Mouse (Mus musculus) lung, embryonic 16.5 days (tissue): ENCODE results near the gene Large1. TPM values are rescaled to one million over a fixed set of nuclear protein-coding genes. Genes with fewer than 3 reads are reported as not detected.

Source experiments
- ATAC-seq: fragments of 200-750 bp; cut with Nextera tagmentation; 2 replicates; pipeline ENCODE4 v1.8.0; 2017; ENCODE audit warnings: low read depth, mild to moderate bottlenecking, moderate library complexity
- H3K27ac ChIP-seq: fragments of 300-500 bp; sonication (generic); 2 replicates; pipeline ENCODE4 v1.5.1; 2014; ENCODE audit warnings: mild to moderate bottlenecking, control low read depth, low read length
- H3K27me3 ChIP-seq: fragments of 300-500 bp; sonication (generic); 2 replicates; pipeline ENCODE4 v1.6.1; 2014; ENCODE audit warnings: low read depth, low read length, mixed read lengths; ENCODE audit not compliant: control insufficient read depth, insufficient read depth
- H3K36me3 ChIP-seq: fragments of 300-500 bp; sonication (generic); 2 replicates; pipeline ENCODE4 v1.6.1; 2014; ENCODE audit warnings: low read length; ENCODE audit not compliant: control insufficient read depth, insufficient read depth
- H3K4me1 ChIP-seq: fragments of 300-500 bp; sonication (generic); replicated peaks from 2 replicates; pipeline ENCODE4 v1.6.1; 2014; ENCODE audit warnings: low read length, mixed read lengths; ENCODE audit not compliant: control insufficient read depth, insufficient read depth
- H3K4me2 ChIP-seq: fragments of 300-500 bp; sonication (generic); 2 replicates; pipeline ENCODE4 v1.6.1; 2014; ENCODE audit warnings: low read depth, low read length, control low read depth
- H3K4me3 ChIP-seq: fragments of 300-500 bp; sonication (generic); 2 replicates; pipeline ENCODE4 v1.5.1; 2014; ENCODE audit warnings: mild to moderate bottlenecking, low read length, control low read depth
- H3K9ac ChIP-seq: fragments of 300-500 bp; sonication (generic); 2 replicates; pipeline ENCODE4 v1.6.1; 2014; ENCODE audit warnings: low read length, control low read depth
- H3K9me3 ChIP-seq: fragments of 300-500 bp; sonication (generic); 2 replicates; pipeline ENCODE4 v1.6.1; 2016; ENCODE audit warnings: low read length; ENCODE audit not compliant: control insufficient read depth
- WGBS: fragments of 180-500 bp; shearing (Covaris S2); extraction: QIAGEN DNeasy Blood & Tissue Kit; methylation state at CpG from one replicate; pipeline ENCODE4 v1.1.7; 2014; 5-methylcytosine and 5-hydroxymethylcytosine counted together
- polyA plus RNA-seq: library from polyadenylated mRNA; unstranded; fragments of >200 nt; fragmentation: Nextera tagmentation; extraction: Ambion mirVana; gene quantifications from 2 replicates; pipeline ENCODE4 v1.2.1, GENCODE M21; 2015

The Large1 gene
- polyA plus RNA-seq, 1 experiment from 2014 or later, result 5.1 TPM

DNA sequence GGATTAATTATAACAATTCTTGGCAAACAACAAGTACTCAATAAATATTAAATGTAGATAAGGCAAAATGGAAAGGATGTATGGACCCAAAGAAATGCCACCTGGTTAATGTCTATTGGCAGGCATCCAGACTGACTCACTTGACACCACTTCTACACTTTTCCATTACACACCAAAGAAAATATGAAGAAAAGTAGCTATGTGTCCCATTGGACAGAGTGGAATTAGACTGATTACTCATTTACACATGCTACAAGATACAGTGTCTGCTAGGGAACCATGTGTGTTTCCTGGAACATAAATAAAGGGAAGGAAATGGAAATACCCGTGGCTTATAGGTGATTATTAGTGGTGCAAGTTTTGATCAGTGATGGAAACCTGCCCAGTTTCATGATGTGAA, 521.0 kb downstream of the Large1 start:
- Histone ChIP-seq H3K4me1 (no peaks in the 10 kb centered on the region), H3K9ac (no peak overlapping the region), H3K9me3 (no peaks in the 10 kb centered on the region), H3K4me2 (no peak overlapping the region), H3K27me3 (no peaks in the 10 kb centered on the region), H3K27ac (no peak overlapping the region), H3K4me3 (no peak overlapping the region), H3K36me3 (no peaks in the 10 kb centered on the region)
- 43% methylated on average over 1 of the region's 1 CpGs for WGBS
- peak; percentile 54 for ATAC-seq

- Histone ChIP-seq H3K4me2 (no peak overlapping the region), H3K4me3 (no peak overlapping the region), H3K27me3 (no peaks in the 10 kb centered on the region), H3K4me1 (no peaks in the 10 kb centered on the region), H3K27ac (no peak overlapping the region), H3K9me3 (no peaks in the 10 kb centered on the region), H3K9ac (no peak overlapping the region), H3K36me3 (no peaks in the 10 kb centered on the region; the same call in none of the 2 replicates)
- 84% methylated on average over 5 of the region's 5 CpGs for WGBS
- ATAC-seq, result no peak
Observed at GRCm38 (mm10) chr8:72817655-72818349, 535.5 kb downstream of the Large1 start.

DNA sequence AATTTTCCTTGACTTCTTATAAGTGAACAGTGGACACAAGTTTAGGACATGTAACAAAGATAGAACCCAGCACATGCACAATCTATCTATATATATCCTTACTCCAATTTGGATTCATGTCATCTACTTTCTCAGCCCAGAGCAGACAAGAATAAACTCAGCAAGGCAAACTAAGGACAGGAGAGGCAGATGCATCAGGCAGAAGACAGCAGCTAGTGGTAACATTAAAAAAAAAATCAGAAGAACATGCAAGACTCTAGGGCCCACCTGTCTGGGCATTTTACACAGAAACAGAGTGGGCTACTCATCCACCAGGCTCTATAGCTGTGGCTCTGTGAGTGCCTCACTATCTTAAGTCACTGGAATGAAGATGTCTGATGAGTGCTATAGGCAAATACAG, 536.7 kb downstream of the Large1 start:
- no peak overlapping the region for H3K9ac ChIP-seq
- no peak overlapping the region for H3K27ac ChIP-seq
- H3K27me3 ChIP-seq, result no peaks in the 10 kb centered on the region
- no peaks in the 10 kb centered on the region for H3K9me3 ChIP-seq
- no peaks in the 10 kb centered on the region; the same call in none of the 2 replicates for H3K36me3 ChIP-seq
- no peak for ATAC-seq
- no peaks in the 10 kb centered on the region for H3K4me1 ChIP-seq
- H3K4me3 ChIP-seq, result no peak overlapping the region
- no peak overlapping the region for H3K4me2 ChIP-seq

DNA sequence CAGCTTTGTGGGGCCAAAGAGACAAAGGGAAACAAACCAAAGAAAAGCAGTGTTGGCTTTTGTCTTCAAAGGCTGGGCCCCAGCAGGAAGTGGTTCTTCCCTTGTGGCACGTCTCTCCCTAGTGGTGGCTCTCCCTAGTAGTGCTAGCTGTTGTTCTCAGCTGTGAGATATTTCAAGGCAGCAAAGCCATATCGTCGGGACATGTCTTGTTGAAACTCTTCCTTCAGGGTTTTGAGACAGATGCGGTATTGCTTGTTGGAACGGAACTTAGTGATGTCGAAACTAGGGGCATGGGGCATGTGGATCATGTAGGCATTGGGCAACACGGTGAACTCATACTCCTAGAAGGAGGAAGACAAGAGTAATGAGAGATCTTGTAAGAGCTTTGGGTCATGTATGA, 537.7 kb downstream of the Large1 start:
- WGBS, result 90% methylated on average over 7 of the region's 7 CpGs
- Histone ChIP-seq H3K9me3 (no peaks in the 10 kb centered on the region), H3K27me3 (no peaks in the 10 kb centered on the region), H3K4me1 (no peaks in the 10 kb centered on the region), H3K36me3 (no peaks in the 10 kb centered on the region; the same call in none of the 2 replicates), H3K4me2 (no peak overlapping the region), H3K27ac (no peak overlapping the region), H3K4me3 (no peak overlapping the region), H3K9ac (no peak overlapping the region)
- ATAC-seq, result no peak

DNA sequence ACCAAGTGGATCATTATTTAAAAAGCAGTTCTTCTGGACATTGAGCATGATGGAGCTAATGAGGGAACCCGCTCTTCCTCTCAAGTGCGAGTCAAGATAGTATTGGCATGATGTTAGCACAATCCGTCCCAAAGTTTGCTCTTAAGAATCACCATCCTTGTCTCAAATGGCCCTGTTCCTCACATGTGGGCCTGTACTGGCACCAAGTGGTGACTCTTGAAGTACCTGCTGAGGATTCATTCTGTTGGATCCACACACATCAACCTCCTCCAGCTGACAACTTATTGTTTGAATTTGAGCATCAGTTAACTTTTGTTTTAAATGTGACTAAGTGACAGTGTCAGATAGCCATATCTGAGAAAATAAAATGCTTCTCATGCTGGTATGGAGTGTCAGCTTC, 540.6 kb downstream of the Large1 start:
- H3K4me1 ChIP-seq, result no peaks in the 10 kb centered on the region
- H3K9me3 ChIP-seq, result no peaks in the 10 kb centered on the region
- H3K36me3 ChIP-seq, result no peaks in the 10 kb centered on the region; the same call in none of the 2 replicates
- H3K27me3 ChIP-seq, result no peaks in the 10 kb centered on the region
- ATAC-seq, result no peak
- H3K27ac ChIP-seq, result no peak overlapping the region
- no peak overlapping the region for H3K4me3 ChIP-seq
- H3K4me2 ChIP-seq, result no peak overlapping the region
- no peak overlapping the region for H3K9ac ChIP-seq
- WGBS, result 84% methylated on average over 3 of the region's 3 CpGs

DNA sequence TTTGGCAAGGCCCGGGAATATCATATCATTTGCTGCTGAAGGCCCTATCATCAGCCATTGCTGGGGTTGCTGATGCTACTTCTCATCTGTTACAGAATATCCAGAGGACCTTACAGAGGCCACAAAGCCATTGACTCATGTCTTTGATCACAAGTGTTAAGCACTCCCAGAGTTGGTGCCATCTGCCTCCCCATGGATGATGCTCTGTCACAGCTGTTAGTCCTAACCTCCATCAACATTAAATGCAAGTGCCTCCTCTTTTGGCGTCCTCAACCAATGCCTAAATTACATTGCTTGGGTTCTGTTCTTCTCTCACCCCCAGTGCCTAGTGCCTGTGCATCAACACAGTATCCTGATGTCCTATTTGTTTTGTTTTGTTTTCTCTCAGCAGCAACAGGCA, 551.8 kb downstream of the Large1 start:
- Histone ChIP-seq H3K36me3 (no peaks in the 10 kb centered on the region), H3K4me2 (no peak overlapping the region), H3K27ac (no peak overlapping the region), H3K9ac (no peak overlapping the region), H3K27me3 (no peaks in the 10 kb centered on the region), H3K4me3 (no peak overlapping the region), H3K9me3 (no peaks in the 10 kb centered on the region), H3K4me1 (no peaks in the 10 kb centered on the region)
- no peak for ATAC-seq
- WGBS, result 81% methylated on average over 2 of the region's 2 CpGs

DNA sequence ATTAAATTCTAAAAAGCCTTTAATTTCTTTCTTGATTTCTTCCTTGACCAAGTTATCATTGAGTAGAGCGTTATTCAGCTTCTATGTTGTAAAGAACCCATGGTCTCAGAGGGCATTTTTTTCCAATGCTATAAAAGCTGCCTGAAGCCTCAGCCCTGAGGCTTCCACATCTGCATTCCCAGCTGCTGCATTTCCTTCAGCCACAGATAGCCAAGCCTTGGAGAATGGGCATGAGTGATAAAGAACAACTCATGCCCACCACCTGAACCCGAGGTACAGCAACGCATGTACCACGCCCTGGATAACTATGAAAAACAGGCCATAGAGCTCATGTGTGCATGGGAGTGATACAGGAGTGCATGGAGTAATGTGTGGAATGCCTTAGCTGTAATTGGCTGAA, 572.7 kb downstream of the Large1 start:
- Histone ChIP-seq H3K4me2 (no peak overlapping the region), H3K4me3 (no peak overlapping the region), H3K36me3 (no peaks in the 10 kb centered on the region), H3K27ac (no peak overlapping the region), H3K9ac (no peak overlapping the region), H3K4me1 (no peaks in the 10 kb centered on the region), H3K27me3 (no peaks in the 10 kb centered on the region), H3K9me3 (no peaks in the 10 kb centered on the region)
- WGBS, result 91% methylated on average over 4 of the region's 4 CpGs
- no peak for ATAC-seq

DNA sequence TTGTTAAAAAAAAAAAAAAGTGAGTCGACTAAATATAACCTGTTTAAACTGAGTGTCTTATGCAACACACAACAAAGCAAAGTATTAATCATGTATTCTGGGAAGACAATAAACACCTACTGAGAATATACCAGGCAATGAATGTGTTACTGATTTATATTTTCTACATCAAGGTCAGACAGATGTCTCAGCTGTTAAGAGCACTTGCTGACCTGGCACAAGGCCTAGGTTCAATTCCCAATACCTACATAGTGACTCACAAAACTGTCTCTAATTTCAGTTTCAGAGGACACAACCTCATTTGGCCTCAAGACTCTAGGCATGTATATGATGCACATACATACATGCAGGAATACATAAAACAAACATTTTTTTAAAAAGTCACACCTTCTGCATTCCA, 575.5 kb downstream of the Large1 start:
- no peaks in the 10 kb centered on the region for H3K4me1 ChIP-seq
- no peaks in the 10 kb centered on the region for H3K9me3 ChIP-seq
- no peak overlapping the region for H3K9ac ChIP-seq
- no peak overlapping the region for H3K27ac ChIP-seq
- H3K27me3 ChIP-seq, result no peaks in the 10 kb centered on the region
- no peaks in the 10 kb centered on the region for H3K36me3 ChIP-seq
- WGBS, result 83% methylated on average over 1 of the region's 1 CpGs
- H3K4me3 ChIP-seq, result no peak overlapping the region
- no peak for ATAC-seq
- no peak overlapping the region for H3K4me2 ChIP-seq

DNA sequence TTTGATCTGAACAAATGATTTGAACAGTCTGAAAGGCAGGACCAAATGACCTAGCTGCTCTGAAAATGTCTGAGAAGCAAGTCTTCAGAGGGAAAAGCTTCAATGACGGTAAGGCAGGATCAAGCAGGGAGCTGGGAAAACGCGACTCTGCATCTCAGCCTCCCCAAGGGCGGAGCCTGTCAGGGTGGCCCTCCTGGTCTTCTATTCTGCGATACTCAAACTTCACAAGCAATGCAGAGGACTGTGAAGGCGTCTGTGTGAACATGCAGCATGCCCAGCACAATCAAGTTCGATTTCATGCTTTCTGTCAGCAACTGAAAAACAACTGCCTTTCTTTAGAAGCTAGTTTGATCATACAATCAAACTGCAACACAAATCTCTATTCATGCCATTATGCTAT, 586.6 kb downstream of the Large1 start:
- Histone ChIP-seq H3K27ac (no peak overlapping the region), H3K9ac (no peak overlapping the region), H3K4me2 (no peak overlapping the region), H3K36me3 (no peaks in the 10 kb centered on the region), H3K27me3 (no peaks in the 10 kb centered on the region), H3K4me1 (no peaks in the 10 kb centered on the region), H3K9me3 (no peaks in the 10 kb centered on the region), H3K4me3 (no peak overlapping the region)
- WGBS, result 32% methylated on average over 7 of the region's 7 CpGs
- no peak for ATAC-seq

DNA sequence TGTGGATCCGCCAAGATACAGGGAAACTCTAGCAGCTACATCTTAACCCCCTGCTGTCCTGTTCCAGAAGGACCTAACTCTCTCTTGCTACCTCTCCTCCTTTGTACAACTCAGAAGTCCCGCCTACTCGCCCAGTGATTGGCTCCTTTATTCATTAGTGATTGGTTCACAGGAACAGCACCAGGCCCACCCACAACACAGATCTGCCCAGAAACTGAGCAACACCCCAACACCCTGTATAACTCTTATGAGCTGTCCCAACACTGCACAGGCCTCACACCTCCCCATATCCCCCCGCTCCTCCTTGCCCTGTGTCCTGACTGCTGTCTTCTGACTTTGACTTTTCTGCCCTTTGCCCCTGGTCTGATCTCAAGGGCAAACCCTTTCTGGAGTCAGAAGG, 587.6 kb downstream of the Large1 start:
- H3K4me1 ChIP-seq, result peaks cover 3% of the 10 kb centered on the region; the same call in 1 of the 2 replicates
- H3K27me3 ChIP-seq, result no peaks in the 10 kb centered on the region
- 75% methylated on average over 4 of the region's 4 CpGs for WGBS
- no peak overlapping the region for H3K27ac ChIP-seq
- H3K9me3 ChIP-seq, result no peaks in the 10 kb centered on the region
- H3K9ac ChIP-seq, result no peak overlapping the region
- H3K4me3 ChIP-seq, result no peak overlapping the region
- ATAC-seq, result no peak
- no peak overlapping the region for H3K4me2 ChIP-seq
- H3K36me3 ChIP-seq, result no peaks in the 10 kb centered on the region
